ENCODE assay signal across 23 mouse cellular contexts in genomic region chr2:145684891-145685290, GRCm38 (mm10). TPM values are rescaled to one million over a fixed set of nuclear protein-coding genes. Genes with fewer than 3 reads are reported as not detected.
A peak's percentile ranks its signal among the peaks of the same experiment; 100 is the strongest.
DNase-seq lines count a peak whose midpoint lies in the region; ATAC-seq lines count a peak whose summit lies in the region.
"Had no signal": no experiment of that assay in that cellular context is flagged by ENCODE, and none has a peak within 500 bp of the region (broad histone marks: within the 10 kb centered on the region; RNA-seq: fewer than 3 reads in every experiment).

No protein-coding gene starts in this region.

- no peak for DNase-seq in adrenal gland, postnatal 4 days (ENCODE audit: low spot score in 2 of 2)
- no peak for DNase-seq in frontal cortex, adult 2 months (ENCODE audit: extremely low spot score in 1 of 2, low spot score in 1 of 2)
- no peak for DNase-seq in layer of hippocampus, postnatal 10 days (ENCODE audit: low spot score in 2 of 2)
- DNase-seq in hindbrain, embryonic 10.5 days (ENCODE audit: low spot score): no peak
- DNase-seq: adrenal gland, adult 2 months; adrenal gland, adult 8-10 months; adrenal gland, postnatal 10 days; adrenal gland, postnatal 14 days; adrenal gland, postnatal 25 days; adrenal gland, postnatal 36 days; B cell, adult 2 months; cerebellum, adult 11 months; cerebellum, adult 11-12 months; cerebellum, adult 18-20 months had no signal

- H3K4me3 ChIP-seq in hindbrain, embryonic 10.5 days: no peak overlapping the region

- H3K36me3 ChIP-seq in hindbrain, embryonic 10.5 days: no peaks in the 10 kb centered on the region
- H3K36me3 ChIP-seq: G1E had no signal

- 87% methylated on average over 8 of the region's 8 CpGs for WGBS in hindbrain, embryonic 10.5 days

- peak; percentile 45; the same call in 1 of the 2 replicates for ATAC-seq in common myeloid progenitor, adult 5-6 weeks (replicated peaks; ENCODE audit: low read depth, poor library complexity, severe bottlenecking)
- ATAC-seq in granulocyte monocyte progenitor cell, adult 5-6 weeks (replicated peaks; ENCODE audit: poor library complexity, severe bottlenecking): peak; percentile 92
- peak; percentile 65 for ATAC-seq in megakaryocyte, adult 5-6 weeks (ENCODE audit: poor library complexity, severe bottlenecking)
- ATAC-seq in megakaryocyte progenitor cell, adult 5-6 weeks (replicated peaks; ENCODE audit: poor library complexity): peak; percentile 91
- ATAC-seq: activated CD4-positive, CD25-positive, alpha-beta regulatory T cell, adult 4 months; CD4-positive, CD25-positive, alpha-beta regulatory T cell, adult 4 months; Patski had no signal

- no peak overlapping the region for H3K27ac ChIP-seq in hindbrain, embryonic 10.5 days

- H3K9me3 ChIP-seq in hindbrain, embryonic 10.5 days: no peaks in the 10 kb centered on the region

- H3K27me3 ChIP-seq in hindbrain, embryonic 10.5 days (ENCODE audit: insufficient read depth, poor library complexity, severe bottlenecking): no peaks in the 10 kb centered on the region
- H3K27me3 ChIP-seq: Patski had no signal

- peaks cover under 1% of the 10 kb centered on the region; the same call in 1 of the 2 replicates for H3K4me1 ChIP-seq in hindbrain, embryonic 10.5 days (replicated peaks)

RNA-seq across cellular contexts. Expression of gene Rin2, which starts 9.9 kb away (rescaled TPM):
- total RNA-seq in common myeloid progenitor, adult 5-6 weeks (2017): 3.4 and 4.7 TPM in 2 replicates
- total RNA-seq in granulocyte monocyte progenitor cell, adult 5-6 weeks (2014; fragmentation: Nextera tagmentation): 3.0 and 4.3 TPM in 2 replicates
- total RNA-seq in granulocyte monocyte progenitor cell, adult 5-6 weeks (2017): 2.8 and 7.3 TPM in 2 replicates
- 34.1 and 39.7 TPM in 2 replicates for total RNA-seq in megakaryocyte, adult 5-6 weeks (2015)
- 53.6 and 54.6 TPM in 2 replicates for total RNA-seq in megakaryocyte, adult 5-6 weeks (2017)
- total RNA-seq in megakaryocyte progenitor cell, adult 5-6 weeks (2015): 2.1 and 2.7 TPM in 2 replicates
- 2.7 and 2.9 TPM in 2 replicates for total RNA-seq in megakaryocyte progenitor cell, adult 5-6 weeks (2017)
- total RNA-seq in adrenal gland, postnatal 4 days (2021): 10 to 100 TPM; 33.4 to 34.7 TPM
- polyA plus RNA-seq in frontal cortex, adult 2 months (2012; rRNA removed): 17.2 and 18.5 TPM in 2 replicates
- 10 to 100 TPM; 18.4 to 23.2 TPM for total RNA-seq in layer of hippocampus, postnatal 10 days (2021)
- polyA plus RNA-seq in hindbrain, embryonic 10.5 days (2016; fragmentation: Nextera tagmentation; extraction: Ambion mirVana): 13.1 and 16.0 TPM in 2 replicates
- total RNA-seq: MEL had no signal
- polyA plus RNA-seq: G1E had no signal
